Mouse (Mus musculus) kidney, adult 9 months (tissue): ENCODE data around the gene Prkrip1.
A peak's percentile ranks its signal among the peaks of the same experiment; 100 is the strongest.
"Not testable (repeated sequence)": the region's sequence is repeated elsewhere in the genome, so short reads cannot be mapped to it uniquely, and the experiment has no call there.

Experiments
- DNase-seq: peaks from one replicate; pipeline ENCODE4 v3.0.0; 2022

Gene Prkrip1

GRCm38 (mm10) chr5:136211341-136212102 lies 12.8 kb upstream of the Prkrip1 start:
- not testable (repeated sequence) for DNase-seq

- no peak for DNase-seq
Observed at GRCm38 (mm10) chr5:136210549-136210948, 11.8 kb upstream of the Prkrip1 start.

- DNase-seq, result peak; percentile 74
Observed at GRCm38 (mm10) chr5:136201832-136202231, 3.1 kb upstream of the Prkrip1 start.

GRCm38 (mm10) chr5:136199526-136199925 lies 763 bp upstream of the Prkrip1 start:
- peak; percentile 37 for DNase-seq

GRCm38 (mm10) chr5:136191870-136192269 lies 6.9 kb downstream of the Prkrip1 start:
- no peak for DNase-seq

- DNase-seq, result peak; percentile 60
Observed at GRCm38 (mm10) chr5:136186723-136187122, 12.0 kb downstream of the Prkrip1 start.

GRCm38 (mm10) chr5:136183766-136184165 lies 15.0 kb downstream of the Prkrip1 start:
- DNase-seq, result no peak

- DNase-seq, result no peak
Observed at GRCm38 (mm10) chr5:136182830-136183229, 15.9 kb downstream of the Prkrip1 start.

GRCm38 (mm10) chr5:136182049-136182448 lies 16.7 kb downstream of the Prkrip1 start:
- no peak for DNase-seq

GRCm38 (mm10) chr5:136181197-136181596 lies 17.6 kb downstream of the Prkrip1 start:
- DNase-seq, result no peak

GRCm38 (mm10) chr5:136179594-136179993 lies 19.2 kb downstream of the Prkrip1 start:
- no peak for DNase-seq

GRCm38 (mm10) chr5:136173606-136174463 lies 24.9 kb downstream of the Prkrip1 start:
- peak; percentile 61 for DNase-seq

- no peak for DNase-seq
Observed at GRCm38 (mm10) chr5:136172939-136173338, 25.8 kb downstream of the Prkrip1 start.

GRCm38 (mm10) chr5:136171363-136172341 lies 27.1 kb downstream of the Prkrip1 start:
- peak; percentile 15 for DNase-seq

GRCm38 (mm10) chr5:136170512-136171362 lies 28.0 kb downstream of the Prkrip1 start, which contains the start of gene Orai2:
Gene Orai2, minus strand, starts transcription at chr5:136170713.
- DNase-seq, result peak; percentile 68

- peak; percentile 31 for DNase-seq
Observed at GRCm38 (mm10) chr5:136169626-136170511, 28.9 kb downstream of the Prkrip1 start.

- DNase-seq, result no peak
Observed at GRCm38 (mm10) chr5:136168071-136168470, 30.7 kb downstream of the Prkrip1 start.

GRCm38 (mm10) chr5:136167296-136167695 lies 31.5 kb downstream of the Prkrip1 start:
- no peak for DNase-seq

- no peak for DNase-seq
Observed at GRCm38 (mm10) chr5:136165246-136165645, 33.5 kb downstream of the Prkrip1 start.

- DNase-seq, result no peak
Observed at GRCm38 (mm10) chr5:136163807-136164474, 34.8 kb downstream of the Prkrip1 start.
